Mouse (Mus musculus) cerebellum, adult 11-12 months (tissue): ENCODE data around the gene Adm2.

Source experiments
- DNase-seq: peaks from one replicate; pipeline ENCODE4 v3.0.0; 2022

The Adm2 gene

GRCm38 (mm10) chr15:89313359-89313758, 9.2 kb upstream of the Adm2 start:
- DNase-seq: peak; percentile 61

- DNase-seq: no peak
Observed at GRCm38 (mm10) chr15:89314107-89314506, 8.4 kb upstream of the Adm2 start.

- DNase-seq: peak; percentile 78
Observed at GRCm38 (mm10) chr15:89314511-89315189, 7.9 kb upstream of the Adm2 start.

GRCm38 (mm10) chr15:89315190-89315731, 7.3 kb upstream of the Adm2 start, which contains the start of gene Sbf1:
TSS of gene Sbf1 (minus strand) at chr15:89315311.
- peak; percentile 99 for DNase-seq

GRCm38 (mm10) chr15:89316146-89316545, 6.4 kb upstream of the Adm2 start:
- DNase-seq: peak; percentile 46

GRCm38 (mm10) chr15:89321264-89321663, 1.3 kb upstream of the Adm2 start:
- DNase-seq: no peak

GRCm38 (mm10) chr15:89323656-89324055, 1.1 kb downstream of the Adm2 start:
- DNase-seq: no peak

- DNase-seq: no peak
Observed at GRCm38 (mm10) chr15:89326441-89326840, 3.9 kb downstream of the Adm2 start.

- DNase-seq: no peak
Observed at GRCm38 (mm10) chr15:89334271-89334670, 11.8 kb downstream of the Adm2 start, which contains the start of gene Miox. TSS of gene Miox (plus strand) at chr15:89334398.

- DNase-seq: no peak
Observed at GRCm38 (mm10) chr15:89334774-89335537, 12.4 kb downstream of the Adm2 start.

GRCm38 (mm10) chr15:89336422-89336821, 13.9 kb downstream of the Adm2 start:
- no peak for DNase-seq

GRCm38 (mm10) chr15:89339696-89340095, 17.2 kb downstream of the Adm2 start:
- DNase-seq: no peak

- no peak for DNase-seq
Observed at GRCm38 (mm10) chr15:89340136-89340535, 17.6 kb downstream of the Adm2 start.

- no peak for DNase-seq
Observed at GRCm38 (mm10) chr15:89341678-89342077, 19.2 kb downstream of the Adm2 start.

GRCm38 (mm10) chr15:89343325-89343724, 20.8 kb downstream of the Adm2 start:
- DNase-seq: no peak

GRCm38 (mm10) chr15:89350447-89350846, 27.9 kb downstream of the Adm2 start:
- DNase-seq: no peak

GRCm38 (mm10) chr15:89351302-89351701, 28.8 kb downstream of the Adm2 start:
- no peak for DNase-seq

GRCm38 (mm10) chr15:89352054-89352453, 29.5 kb downstream of the Adm2 start:
- no peak for DNase-seq

GRCm38 (mm10) chr15:89352795-89353194, 30.3 kb downstream of the Adm2 start:
- DNase-seq: peak; percentile 37

GRCm38 (mm10) chr15:89353837-89354236, 31.3 kb downstream of the Adm2 start:
- DNase-seq: peak; percentile 32

- peak; percentile 43 for DNase-seq
Observed at GRCm38 (mm10) chr15:89354455-89354854, 31.9 kb downstream of the Adm2 start.

GRCm38 (mm10) chr15:89355241-89356187, 33.0 kb downstream of the Adm2 start, which contains the start of the genes Lmf2 and Ncaph2:
TSS of gene Lmf2 (minus strand) at chr15:89355659.
TSS of gene Ncaph2 (plus strand) at chr15:89355719.
- DNase-seq: peak; percentile 93

GRCm38 (mm10) chr15:89356372-89356771, 33.9 kb downstream of the Adm2 start:
- DNase-seq: peak; percentile 56
